Mouse (Mus musculus) intestine, embryonic 16.5 days (tissue): Measurements from ENCODE around the gene Fam19a5. TPM values are rescaled to one million over a fixed set of nuclear protein-coding genes. Genes with fewer than 3 reads are reported as not detected.

ENCODE experiments used
- ATAC-seq: fragments of 200-750 bp; cut with Nextera tagmentation; 2 replicates; pipeline ENCODE4 v1.8.0; 2017; ENCODE audit warnings: moderate TSS enrichment, moderate library complexity
- H3K27ac ChIP-seq: fragments of 300-500 bp; sonication (generic); 2 replicates; pipeline ENCODE4 v1.5.1; 2014; ENCODE audit warnings: mild to moderate bottlenecking, low read length
- H3K27me3 ChIP-seq: fragments of 300-500 bp; sonication (generic); replicated peaks from 2 replicates; pipeline ENCODE4 v1.6.1; 2014; ENCODE audit warnings: low read length, control low read depth, mixed read lengths; ENCODE audit not compliant: control insufficient read depth, insufficient read depth
- H3K36me3 ChIP-seq: fragments of 300-500 bp; sonication (generic); 2 replicates; pipeline ENCODE4 v1.6.1; 2014; ENCODE audit warnings: low read length, control low read depth; ENCODE audit not compliant: control insufficient read depth, insufficient read depth
- H3K4me1 ChIP-seq: fragments of 300-500 bp; sonication (generic); 2 replicates; pipeline ENCODE4 v1.6.1; 2014; ENCODE audit warnings: low read length, control low read depth, mixed read lengths; ENCODE audit not compliant: control insufficient read depth, insufficient read depth
- H3K4me2 ChIP-seq: fragments of 300-500 bp; sonication (generic); 2 replicates; pipeline ENCODE4 v1.6.1; 2014; ENCODE audit warnings: low read depth, low read length, control low read depth
- H3K4me3 ChIP-seq: fragments of 300-500 bp; sonication (generic); 2 replicates; pipeline ENCODE4 v1.5.1; 2014; ENCODE audit warnings: mild to moderate bottlenecking, low read length
- H3K9ac ChIP-seq: fragments of 300-500 bp; sonication (generic); 2 replicates; pipeline ENCODE4 v1.6.1; 2014; ENCODE audit warnings: low read depth, low read length
- H3K9me3 ChIP-seq: fragments of 300-500 bp; sonication (generic); 2 replicates; pipeline ENCODE4 v1.6.1; 2016; ENCODE audit warnings: low read length, control low read depth; ENCODE audit not compliant: control insufficient read depth
- WGBS: fragments of 180-500 bp; shearing (Covaris S2); extraction: QIAGEN DNeasy Blood & Tissue Kit; methylation state at CpG from one replicate; pipeline ENCODE4 v1.1.7; 2014; 5-methylcytosine and 5-hydroxymethylcytosine counted together
- polyA plus RNA-seq: library from polyadenylated mRNA; unstranded; fragments of >200 nt; fragmentation: Nextera tagmentation; extraction: Ambion mirVana; gene quantifications from 2 replicates; pipeline ENCODE4 v1.2.1, GENCODE M21; 2015

Gene Fam19a5
- polyA plus RNA-seq, 1 experiment from 2014 or later = 2.1 TPM

DNA sequence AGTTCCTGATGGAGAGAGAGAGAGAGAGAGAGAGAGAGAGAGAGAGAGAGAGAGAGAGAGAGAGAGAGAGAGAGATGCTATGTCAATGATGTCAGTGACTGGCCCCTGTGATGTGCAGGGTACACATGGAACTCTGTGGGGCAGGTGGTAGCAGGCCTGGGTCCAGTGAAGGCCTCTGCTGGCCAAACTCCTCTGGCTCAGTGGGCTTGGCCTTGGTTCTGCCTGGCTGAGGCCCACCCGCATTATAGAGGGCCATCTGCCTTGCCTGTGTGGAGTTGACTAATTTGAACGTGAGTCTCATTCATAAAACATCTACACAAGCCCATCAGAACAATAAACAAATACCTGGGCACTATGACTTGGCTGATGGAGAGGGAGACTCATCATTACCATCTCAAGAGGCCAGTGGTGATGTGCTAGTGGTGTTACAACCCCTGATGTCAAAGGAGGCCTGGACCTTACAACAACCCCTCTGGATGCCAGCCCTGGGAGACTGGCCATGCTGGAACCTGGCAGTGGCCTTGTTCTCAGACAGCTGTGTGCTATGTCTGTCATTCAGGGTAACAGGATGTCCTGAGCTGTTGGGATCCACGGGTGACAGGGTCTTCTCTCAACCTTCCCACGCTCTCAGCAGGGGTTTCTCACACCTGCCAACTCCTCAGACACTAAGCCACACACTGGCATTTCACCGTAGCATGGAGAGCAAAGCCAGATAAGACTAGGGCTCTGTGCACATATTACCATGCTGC is 102.4 kb downstream of the Fam19a5 start:
- H3K9me3 ChIP-seq = no peaks in the 10 kb centered on the region
- no peak overlapping the region for H3K4me3 ChIP-seq
- H3K4me2 ChIP-seq = no peak overlapping the region
- no peak overlapping the region for H3K27ac ChIP-seq
- H3K36me3 ChIP-seq = no peaks in the 10 kb centered on the region
- H3K9ac ChIP-seq = no peak overlapping the region
- no peaks in the 10 kb centered on the region for H3K4me1 ChIP-seq
- no peaks in the 10 kb centered on the region for H3K27me3 ChIP-seq
- no peak for ATAC-seq
- WGBS = 70% methylated on average over 5 of the region's 5 CpGs

DNA sequence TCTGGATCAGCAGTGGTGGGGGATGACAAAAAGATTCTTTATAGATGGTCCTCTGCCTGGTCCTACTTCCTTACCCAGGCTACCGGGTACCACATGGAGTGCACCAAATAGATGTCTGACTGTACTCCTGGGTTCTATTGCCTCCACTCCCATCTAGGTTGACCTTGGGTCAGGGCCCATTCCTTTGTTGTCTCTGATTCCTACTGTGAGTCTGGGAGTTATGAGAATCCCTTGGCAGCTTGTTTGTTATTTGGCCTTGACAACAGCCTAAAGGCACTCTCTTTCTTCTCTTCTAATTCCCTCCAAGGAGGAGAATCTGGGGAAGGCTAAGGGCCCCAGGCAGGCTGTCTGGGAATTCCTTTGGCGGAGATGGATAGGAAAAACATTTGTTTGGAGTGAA is 105.6 kb downstream of the Fam19a5 start:
- Histone ChIP-seq H3K4me2 (no peak overlapping the region), H3K27me3 (no peaks in the 10 kb centered on the region), H3K27ac (no peak overlapping the region), H3K4me3 (no peak overlapping the region), H3K4me1 (no peaks in the 10 kb centered on the region), H3K9ac (no peak overlapping the region), H3K9me3 (no peaks in the 10 kb centered on the region), H3K36me3 (no peaks in the 10 kb centered on the region)
- WGBS = 73% methylated on average over 2 of the region's 2 CpGs
- ATAC-seq = no peak

DNA sequence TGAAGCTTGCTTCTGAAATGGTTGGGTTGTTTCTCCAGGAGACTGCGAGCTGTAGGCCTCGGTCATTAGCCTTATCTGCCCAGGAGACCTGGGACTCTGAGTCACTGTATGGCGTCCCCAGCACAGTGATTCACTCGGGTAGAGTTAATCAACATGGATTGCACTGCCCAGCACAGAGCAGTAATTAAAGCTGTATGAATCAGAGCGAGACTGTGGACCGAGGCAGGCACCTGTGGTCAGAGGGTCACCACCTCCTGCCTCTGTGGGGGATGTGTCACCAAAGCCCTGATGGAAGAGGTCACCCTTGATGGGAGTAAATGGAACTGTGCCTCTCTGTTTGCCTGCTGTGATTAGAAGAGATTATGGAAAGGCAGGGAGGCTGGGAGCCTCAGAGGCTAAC is 110.5 kb downstream of the Fam19a5 start:
- no peaks in the 10 kb centered on the region for H3K27me3 ChIP-seq
- 61% methylated on average over 6 of the region's 6 CpGs for WGBS
- H3K9me3 ChIP-seq = no peaks in the 10 kb centered on the region
- H3K4me2 ChIP-seq = no peak overlapping the region
- no peak overlapping the region for H3K27ac ChIP-seq
- H3K4me3 ChIP-seq = no peak overlapping the region
- H3K9ac ChIP-seq = no peak overlapping the region
- H3K4me1 ChIP-seq = no peaks in the 10 kb centered on the region
- no peaks in the 10 kb centered on the region for H3K36me3 ChIP-seq
- ATAC-seq = no peak

DNA sequence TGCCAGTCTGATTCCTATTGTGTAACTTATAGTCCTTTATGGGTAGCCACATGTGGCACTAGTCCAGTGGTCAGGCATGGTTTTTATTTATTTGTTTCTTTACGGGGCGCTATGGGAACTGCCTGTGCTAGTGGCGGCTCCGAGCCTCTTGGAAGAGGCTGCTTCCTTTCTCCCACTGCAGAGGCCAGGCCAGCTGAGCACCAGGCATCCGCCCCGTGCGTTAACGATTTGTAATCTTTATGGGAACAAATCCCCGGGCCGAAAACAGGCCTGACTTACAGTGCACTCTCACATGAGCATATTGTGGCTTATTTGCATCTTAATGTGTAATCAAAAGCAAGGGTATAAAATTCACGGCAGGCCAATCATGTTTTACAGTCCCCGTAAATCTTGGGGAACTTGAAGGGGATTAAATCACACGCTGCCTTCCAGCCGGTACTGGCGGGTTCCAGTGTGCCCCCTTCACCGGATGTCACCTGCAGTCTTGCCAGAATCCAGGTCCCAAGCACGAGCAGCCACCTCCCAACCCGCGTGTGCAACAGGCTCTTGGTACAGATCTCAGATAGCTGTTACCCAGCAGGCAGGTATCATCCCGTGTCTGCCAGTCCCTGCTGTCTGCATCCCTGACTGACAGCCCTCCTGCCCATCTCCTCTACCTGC is 112.5 kb downstream of the Fam19a5 start:
- Histone ChIP-seq H3K27ac (no peak overlapping the region), H3K36me3 (no peaks in the 10 kb centered on the region), H3K9ac (no peak overlapping the region), H3K27me3 (no peaks in the 10 kb centered on the region), H3K4me3 (no peak overlapping the region), H3K4me2 (no peak overlapping the region), H3K9me3 (no peaks in the 10 kb centered on the region), H3K4me1 (no peaks in the 10 kb centered on the region)
- ATAC-seq = no peak
- WGBS = 46% methylated on average over 20 of the region's 20 CpGs

DNA sequence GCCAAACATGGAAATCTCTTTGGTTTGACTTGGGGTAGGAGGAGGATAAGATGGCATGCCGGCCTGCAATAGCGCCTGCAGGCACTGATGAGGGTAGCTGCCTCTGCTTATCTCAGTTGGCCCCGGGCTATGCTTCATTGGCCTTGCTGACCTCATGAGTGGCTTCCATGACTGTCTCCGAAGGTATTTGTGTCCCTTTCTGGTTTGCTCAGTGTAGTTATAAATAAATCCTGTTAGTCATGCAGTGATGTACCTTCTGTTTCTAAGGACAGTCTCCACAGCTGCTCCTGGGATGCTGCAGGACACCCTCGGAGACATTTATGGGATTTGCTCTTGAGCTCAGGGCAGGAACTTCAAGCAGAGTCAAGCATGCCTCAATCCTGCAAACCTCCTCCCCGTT is 115.6 kb downstream of the Fam19a5 start:
- H3K4me1 ChIP-seq = no peaks in the 10 kb centered on the region
- H3K36me3 ChIP-seq = no peaks in the 10 kb centered on the region
- no peak overlapping the region for H3K4me2 ChIP-seq
- no peaks in the 10 kb centered on the region for H3K9me3 ChIP-seq
- no peaks in the 10 kb centered on the region for H3K27me3 ChIP-seq
- no peak for ATAC-seq
- 84% methylated on average over 6 of the region's 6 CpGs for WGBS
- no peak overlapping the region for H3K9ac ChIP-seq
- no peak overlapping the region for H3K4me3 ChIP-seq
- no peak overlapping the region for H3K27ac ChIP-seq

DNA sequence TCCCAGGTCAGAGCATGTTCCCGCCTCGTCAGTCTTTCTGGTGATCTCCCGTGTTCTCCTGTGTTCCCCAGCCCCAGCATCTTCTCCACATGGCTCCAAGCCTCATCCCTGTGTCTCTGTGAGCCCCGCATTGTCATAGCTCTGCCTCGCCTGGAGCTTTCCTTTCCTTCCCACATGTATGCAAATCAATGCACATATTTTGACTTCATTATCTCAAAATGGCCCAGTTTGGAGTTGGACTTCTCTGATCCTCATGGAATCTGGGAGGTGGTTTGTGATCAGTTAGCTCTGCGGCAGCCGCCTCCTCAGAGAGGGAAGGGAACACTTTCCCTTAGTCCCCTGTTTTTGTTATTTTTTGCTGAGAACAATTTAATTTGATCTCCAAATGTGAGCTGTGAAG is 117.9 kb downstream of the Fam19a5 start:
- H3K4me1 ChIP-seq = no peaks in the 10 kb centered on the region
- no peak overlapping the region for H3K9ac ChIP-seq
- no peaks in the 10 kb centered on the region for H3K27me3 ChIP-seq
- H3K4me3 ChIP-seq = no peak overlapping the region
- no peaks in the 10 kb centered on the region for H3K9me3 ChIP-seq
- no peak overlapping the region for H3K4me2 ChIP-seq
- H3K27ac ChIP-seq = no peak overlapping the region
- H3K36me3 ChIP-seq = no peaks in the 10 kb centered on the region
- 89% methylated on average over 7 of the region's 7 CpGs for WGBS
- no peak for ATAC-seq

DNA sequence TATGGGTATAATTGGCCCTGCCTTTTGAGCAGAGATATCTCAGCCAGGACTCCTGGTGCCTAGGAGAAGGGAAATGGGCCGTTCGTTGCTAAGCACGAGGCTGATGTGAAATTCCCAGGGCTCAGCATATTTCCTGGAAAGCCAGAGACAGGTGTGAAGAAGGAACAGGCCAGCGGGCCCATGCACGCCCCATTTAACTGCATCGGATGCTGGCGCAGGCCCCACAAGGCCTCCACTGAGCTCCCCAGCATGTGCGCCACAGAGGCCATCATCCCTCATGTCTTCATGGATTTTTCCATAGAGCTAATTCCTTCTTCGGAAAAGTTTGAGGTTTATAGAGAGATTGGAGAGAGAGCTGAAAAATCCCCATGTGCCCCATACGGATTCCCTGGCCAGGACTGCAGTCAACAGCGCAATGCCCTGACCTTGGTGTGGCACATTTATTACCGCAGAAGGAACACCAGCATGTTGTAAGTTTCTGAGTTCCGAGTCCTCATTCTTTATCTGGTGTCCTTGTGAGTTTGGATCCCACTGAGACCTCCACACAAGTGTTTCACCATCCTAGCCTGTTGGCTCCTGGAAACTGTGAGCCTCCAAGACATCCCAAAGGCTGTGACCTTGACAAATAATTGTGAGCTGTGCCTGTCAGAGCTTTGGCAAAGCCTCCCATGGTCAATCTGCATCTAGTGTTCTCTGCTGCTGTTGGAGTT is 122.1 kb downstream of the Fam19a5 start:
- Histone ChIP-seq H3K9ac (no peak overlapping the region), H3K4me1 (no peaks in the 10 kb centered on the region), H3K36me3 (no peaks in the 10 kb centered on the region), H3K27ac (no peak overlapping the region), H3K27me3 (no peaks in the 10 kb centered on the region), H3K4me3 (no peak overlapping the region), H3K4me2 (no peak overlapping the region), H3K9me3 (no peaks in the 10 kb centered on the region)
- no peak for ATAC-seq
- 89% methylated on average over 13 of the region's 13 CpGs for WGBS

DNA sequence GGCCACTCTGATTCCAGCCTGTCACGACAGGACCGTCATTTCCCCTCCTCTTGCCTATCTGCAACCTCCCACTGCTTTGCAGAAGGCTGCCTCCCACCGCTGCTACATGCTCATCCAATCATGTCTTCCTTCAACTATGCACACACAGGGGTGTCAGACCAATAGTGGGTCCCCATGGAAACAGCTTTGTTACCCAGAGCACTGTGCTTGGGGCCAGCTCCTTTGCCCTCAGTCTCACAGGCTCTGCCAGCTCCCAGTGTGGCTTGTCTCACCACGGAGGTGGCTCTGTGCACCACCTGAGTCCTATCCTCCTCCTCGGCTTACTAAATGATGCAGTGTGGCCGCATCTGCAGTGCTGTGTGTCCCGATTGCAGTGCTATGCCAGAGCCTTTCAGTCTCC is 123.3 kb downstream of the Fam19a5 start:
- no peak for ATAC-seq
- 75% methylated on average over 7 of the region's 7 CpGs for WGBS
- no peak overlapping the region for H3K4me2 ChIP-seq
- H3K4me3 ChIP-seq = no peak overlapping the region
- no peaks in the 10 kb centered on the region for H3K9me3 ChIP-seq
- no peak overlapping the region for H3K27ac ChIP-seq
- H3K9ac ChIP-seq = no peak overlapping the region
- H3K36me3 ChIP-seq = no peaks in the 10 kb centered on the region
- H3K4me1 ChIP-seq = no peaks in the 10 kb centered on the region
- H3K27me3 ChIP-seq = no peaks in the 10 kb centered on the region

DNA sequence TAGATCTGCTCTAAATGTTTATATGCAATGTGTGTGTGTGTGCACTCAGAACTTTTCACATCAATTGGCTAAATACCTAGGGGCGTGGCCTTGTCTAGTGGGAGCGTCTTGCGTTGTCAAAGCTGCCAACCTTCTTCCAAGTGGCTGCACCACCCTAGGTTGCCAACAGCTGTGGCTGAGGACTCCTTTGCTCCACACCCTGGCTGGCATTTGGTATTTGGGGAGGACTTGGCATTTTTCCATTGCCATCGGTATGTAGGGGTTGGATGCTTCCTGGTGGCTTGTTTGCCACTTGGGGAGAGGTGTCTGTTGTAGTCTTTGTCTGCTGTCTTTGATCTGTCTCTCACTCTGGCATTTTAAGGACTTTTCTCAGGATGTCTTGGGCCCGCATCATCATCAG is 124.0 kb downstream of the Fam19a5 start:
- no peak for ATAC-seq
- no peaks in the 10 kb centered on the region for H3K27me3 ChIP-seq
- H3K36me3 ChIP-seq = no peaks in the 10 kb centered on the region
- WGBS = 78% methylated on average over 5 of the region's 5 CpGs
- no peak overlapping the region for H3K4me2 ChIP-seq
- no peak overlapping the region for H3K27ac ChIP-seq
- no peak overlapping the region for H3K4me3 ChIP-seq
- no peaks in the 10 kb centered on the region for H3K9me3 ChIP-seq
- no peak overlapping the region for H3K9ac ChIP-seq
- no peaks in the 10 kb centered on the region for H3K4me1 ChIP-seq
